Mouse (Mus musculus) cerebellum, postnatal 25 days (tissue): ENCODE results near the gene Ahcyl2.
A peak's percentile ranks its signal among the peaks of the same experiment; 100 is the strongest.

Experiments used
- DNase-seq, 2 experiments: peaks; one replicate each; pipeline ENCODE4 v3.0.0; 2021; ENCODE audit warnings: mixed read lengths in 2 of 2

The Ahcyl2 gene

GRCm38 (mm10) chr6:29916530-29917382, 148.9 kb downstream of the Ahcyl2 start, which contains the start of gene Strip2:
Gene Strip2, plus strand, starts transcription at chr6:29917012.
- peak; percentile 98 to 99 for DNase-seq

GRCm38 (mm10) chr6:29917383-29917720, 149.5 kb downstream of the Ahcyl2 start:
- DNase-seq = peak in 1 of 2 experiments; percentile 69

- no peak for DNase-seq
Measured at GRCm38 (mm10) chr6:29917947-29918346, 150.1 kb downstream of the Ahcyl2 start.

DNA sequence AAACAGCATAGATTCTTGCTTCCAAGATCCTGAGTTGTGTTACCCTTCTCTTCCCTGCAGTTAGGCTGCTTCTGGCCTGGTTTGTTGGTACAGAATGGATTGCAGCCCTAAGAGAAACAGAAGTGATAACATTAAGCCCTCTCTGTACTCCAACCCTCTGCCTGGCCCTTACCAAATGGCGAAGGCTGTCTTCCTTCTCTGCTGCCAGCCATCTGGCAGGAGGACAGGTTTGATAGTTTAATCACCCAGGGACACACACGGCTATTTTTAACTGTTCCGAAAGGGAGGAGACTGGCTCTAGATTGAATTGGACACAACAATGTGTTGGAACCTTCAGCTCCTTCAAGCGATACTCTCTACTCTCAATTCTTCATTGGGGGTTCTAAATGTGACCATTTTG, 155.7 kb downstream of the Ahcyl2 start:
- DNase-seq = peak; percentile 76 to 80

- no peak for DNase-seq
Measured at GRCm38 (mm10) chr6:29925594-29926219, 157.9 kb downstream of the Ahcyl2 start.

- no peak for DNase-seq
Measured at GRCm38 (mm10) chr6:29930087-29930486, 162.3 kb downstream of the Ahcyl2 start.

- no peak for DNase-seq
Measured at GRCm38 (mm10) chr6:29930665-29931064, 162.9 kb downstream of the Ahcyl2 start.

- no peak for DNase-seq
Measured at GRCm38 (mm10) chr6:29931181-29931580, 163.4 kb downstream of the Ahcyl2 start.

DNA sequence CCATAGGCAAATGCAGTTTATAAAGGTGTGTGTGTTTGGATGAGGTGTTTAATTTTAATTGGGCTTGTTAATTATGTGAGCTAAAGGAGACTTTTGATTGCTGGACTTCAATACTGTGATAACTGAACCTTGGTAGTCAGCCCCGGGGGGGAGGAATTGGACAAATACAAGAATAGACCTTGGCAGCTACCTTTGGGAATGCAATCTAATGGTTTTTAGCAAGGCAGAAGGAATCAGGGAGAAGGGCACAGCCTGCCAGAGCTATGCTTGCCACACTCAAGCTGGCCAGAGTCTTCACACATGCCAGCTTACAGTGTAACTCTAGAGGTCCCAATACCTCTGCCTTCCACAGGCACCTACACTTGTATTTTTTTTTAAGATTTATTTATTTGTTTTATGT, 167.9 kb downstream of the Ahcyl2 start:
- DNase-seq = peak; percentile 28 to 57

DNA sequence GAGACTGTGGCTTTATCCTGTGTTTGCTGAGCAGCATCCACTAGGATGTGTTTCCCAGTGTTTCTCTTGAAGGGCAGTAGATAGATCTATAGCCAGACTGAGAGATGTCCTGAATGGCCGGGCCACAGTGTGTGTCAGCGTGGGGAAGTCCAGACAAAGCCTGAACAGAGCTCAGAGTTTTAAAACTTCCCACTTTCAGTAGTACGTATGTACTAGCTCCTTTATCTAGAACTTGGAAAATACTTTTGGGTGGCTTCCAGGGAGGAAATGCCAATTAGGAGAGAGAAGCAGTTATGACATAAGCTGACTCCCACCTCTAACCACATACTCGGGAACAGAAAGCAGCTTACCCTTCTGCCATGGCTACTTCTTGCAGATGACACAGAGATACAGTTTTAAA, 172.6 kb downstream of the Ahcyl2 start:
- DNase-seq = no peak

- DNase-seq = no peak
Measured at GRCm38 (mm10) chr6:29941036-29941435, 173.2 kb downstream of the Ahcyl2 start.

DNA sequence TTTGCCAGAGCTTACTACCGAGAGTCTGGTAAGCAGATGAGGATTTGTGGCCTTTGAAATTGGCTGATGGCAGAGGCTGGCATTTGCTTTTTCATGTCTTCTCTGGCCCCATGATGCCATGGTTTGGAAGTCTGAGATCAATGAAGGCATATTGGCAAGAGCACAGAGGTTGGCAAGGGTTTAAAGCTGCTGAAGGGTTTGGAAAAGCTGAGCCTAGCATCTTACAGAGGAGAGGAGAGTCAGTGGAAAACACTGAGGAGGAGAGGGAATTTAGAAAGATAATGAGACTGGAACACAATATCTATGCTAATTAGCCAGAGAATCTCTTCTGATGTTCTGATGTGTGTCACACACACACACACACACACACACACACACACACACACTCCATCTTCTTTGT, 176.7 kb downstream of the Ahcyl2 start:
- DNase-seq = no peak

- DNase-seq = no peak
Measured at GRCm38 (mm10) chr6:29946568-29946967, 178.8 kb downstream of the Ahcyl2 start.

DNA sequence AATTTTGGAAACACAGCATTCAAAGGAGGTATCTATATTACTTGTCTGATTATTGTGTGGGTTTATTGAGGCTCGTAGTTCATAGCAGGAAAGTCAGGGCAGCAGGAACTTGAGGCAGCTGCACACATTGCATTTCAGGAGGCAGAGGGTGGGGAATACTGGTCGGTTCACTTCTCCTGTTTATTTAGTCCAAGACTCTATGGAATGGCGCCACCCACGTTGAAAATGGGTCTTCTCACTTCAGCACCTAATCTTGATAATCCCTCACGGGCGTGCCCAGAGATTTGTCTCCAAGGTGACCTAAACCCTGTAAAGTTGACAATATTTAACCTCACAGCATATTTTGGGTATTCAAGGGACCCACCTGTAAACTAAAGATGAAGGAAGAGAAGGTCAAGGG, 180.0 kb downstream of the Ahcyl2 start:
- no peak for DNase-seq

DNA sequence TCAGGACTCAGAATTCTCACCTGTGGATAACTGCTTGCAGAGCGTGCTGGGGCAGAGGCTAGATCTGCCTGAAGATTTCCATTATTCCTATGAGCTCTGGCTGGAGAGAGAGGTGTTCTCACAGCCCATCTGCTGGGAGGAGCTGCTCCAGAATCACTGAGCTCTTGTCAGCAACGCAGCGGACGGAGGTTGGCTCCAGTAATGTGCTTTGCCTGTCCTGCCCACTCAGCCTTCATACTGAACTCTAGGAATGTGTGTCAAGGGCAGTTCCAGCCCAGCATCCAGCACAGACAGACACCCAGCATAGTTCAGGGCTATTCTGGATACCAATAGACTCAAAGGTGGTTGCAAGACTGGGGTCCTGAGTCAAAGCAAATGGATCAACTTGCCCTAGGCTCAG, 188.9 kb downstream of the Ahcyl2 start:
- DNase-seq = no peak

- DNase-seq = no peak
Measured at GRCm38 (mm10) chr6:29958669-29959068, 190.9 kb downstream of the Ahcyl2 start.

- DNase-seq = no peak
Measured at GRCm38 (mm10) chr6:29961081-29961480, 193.3 kb downstream of the Ahcyl2 start.
